ENCODE assay signal across 17 mouse cellular contexts in genomic region chr17:78223988-78224387, GRCm38 (mm10). TPM values are rescaled to one million over a fixed set of nuclear protein-coding genes. Genes with fewer than 3 reads are reported as not detected.
A peak's percentile ranks its signal among the peaks of the same experiment; 100 is the strongest.
DNase-seq lines count a peak whose midpoint lies in the region; ATAC-seq and TF ChIP-seq lines count a peak whose summit lies in the region.
"Had no signal": no experiment of that assay in that cellular context is flagged by ENCODE, and none has a peak within 500 bp of the region (broad histone marks: within the 10 kb centered on the region; RNA-seq: fewer than 3 reads in every experiment).

No protein-coding gene starts in this region.

- intact Hi-C loops in heart, adult 2 months (cut with DNase I), result no loop called here

- no peak for TF ChIP-seq POLR2A in heart, adult 2 months (IDR thresholded peaks at IDR 0.05; ENCODE audit: insufficient read depth, low read depth, low read length)
- no peak for TF ChIP-seq POLR2A in brain, embryonic 14.5 days (IDR thresholded peaks at IDR 0.05; ENCODE audit: borderline replicate concordance, extremely low read depth, insufficient read depth, insufficient read length, poor library complexity, severe bottlenecking)

- H3K4me1 ChIP-seq in heart, embryonic 10.5 days, result peaks cover 17% of the 10 kb centered on the region; the same call in 1 of the 2 replicates
- H3K4me1 ChIP-seq in heart, adult 2 months (ENCODE audit: control insufficient read depth, insufficient read depth, low read length), result peaks cover 19% of the 10 kb centered on the region

- no peak overlapping the region for H3K27ac ChIP-seq in heart, embryonic 10.5 days
- H3K27ac ChIP-seq in heart, adult 2 months, result no peak overlapping the region

- TF ChIP-seq CTCF in heart, adult 2 months (IDR thresholded peaks at IDR 0.05), result no peak
- TF ChIP-seq CTCF in brain, embryonic 14.5 days (IDR thresholded peaks at IDR 0.05; ENCODE audit: borderline replicate concordance, extremely low read depth, insufficient read depth, insufficient read length), result no peak

- H3K9me3 ChIP-seq in heart, embryonic 10.5 days, result no peaks in the 10 kb centered on the region
- H3K9me3 ChIP-seq: heart, embryonic 12.5 days had no signal

- no peaks in the 10 kb centered on the region for H3K27me3 ChIP-seq in heart, embryonic 10.5 days (ENCODE audit: insufficient read depth, poor library complexity, severe bottlenecking)
- H3K27me3 ChIP-seq in heart, adult 2 months (ENCODE audit: control insufficient read depth, insufficient read depth, low read length), result no peaks in the 10 kb centered on the region
- H3K27me3 ChIP-seq: heart, embryonic 12.5 days had no signal

- H3K36me3 ChIP-seq in heart, embryonic 10.5 days, result no peaks in the 10 kb centered on the region
- peaks cover 25% of the 10 kb centered on the region for H3K36me3 ChIP-seq in heart, adult 2 months (ENCODE audit: control insufficient read depth, insufficient read depth, low read length)
- H3K36me3 ChIP-seq: heart, embryonic 12.5 days had no signal

- DNase-seq in heart, embryonic 10.5 days (ENCODE audit: low spot score), result peak; percentile 67
- no peak for DNase-seq in heart, adult 2 months
- DNase-seq in brain, embryonic 14.5 days (ENCODE audit: low read depth), result peak; percentile 74
- peak; percentile 54 for DNase-seq in forelimb bud, embryonic 11.5 days (ENCODE audit: low read depth, low spot score)
- DNase-seq in neural tube, embryonic 10.5 days (ENCODE audit: extremely low spot score, low spot score), result peak; percentile 30
- DNase-seq in layer of hippocampus, adult 8-10 months (ENCODE audit: low spot score in 2 of 2), result no peak
- no peak for DNase-seq in right cerebral cortex, postnatal 36 days (ENCODE audit: low spot score in 2 of 2)
- DNase-seq: B cell, adult 2 months; cerebellum, adult 9-11 months; gastrocnemius, adult 2 months; left cerebral cortex, postnatal 4 days; lung, adult 2 months; thymus, adult 18-20 months had no signal

- peaks cover 12% of the 10 kb centered on the region for H3K79me2 ChIP-seq in heart, adult 2 months (replicated peaks; ENCODE audit: control insufficient read depth, insufficient read depth, low read length)

- H3K4me3 ChIP-seq in heart, embryonic 10.5 days, result no peak overlapping the region
- no peak overlapping the region for H3K4me3 ChIP-seq in heart, adult 2 months
- H3K4me3 ChIP-seq: gastrocnemius, adult 2 months; heart, embryonic 12.5 days had no signal

- WGBS in heart, embryonic 10.5 days, result 81% methylated on average over 10 of the region's 10 CpGs
- WGBS in heart, adult 2 months, result 80% methylated on average over 10 of the region's 10 CpGs

- no peak for ATAC-seq in erythroid progenitor cell, adult 5-6 weeks (replicated peaks; ENCODE audit: low FRiP score, poor library complexity, severe bottlenecking)
- ATAC-seq: activated CD4-positive, CD25-positive, alpha-beta regulatory T cell, adult 4 months had no signal

- TF ChIP-seq EP300 in heart, adult 2 months (IDR thresholded peaks at IDR 0.05; ENCODE audit: insufficient read depth, low read depth, low read length), result no peak

- H3K9ac ChIP-seq in heart, adult 2 months (ENCODE audit: low read depth, low read length), result no peak overlapping the region
- H3K9ac ChIP-seq: heart, embryonic 12.5 days had no signal

RNA-seq across cellular contexts. Expression of gene Crim1, which starts 23.9 kb away (rescaled TPM):
- 2.0 and 3.6 TPM in 2 replicates for polyA plus RNA-seq in heart, embryonic 10.5 days (2016; fragmentation: Nextera tagmentation; extraction: Ambion mirVana)
- 10 to 100 TPM; 50.6 to 55.4 TPM for total RNA-seq in heart, adult 2 months (2021)
- polyA plus RNA-seq in heart, adult 2 months (2012; rRNA removed), result 28.2 and 42.9 TPM in 2 replicates
- polyA plus RNA-seq in brain, embryonic 14.5 days (2012; rRNA removed), result 23.2 and 39.5 TPM in 2 replicates
- 0.36 and 0.84 TPM in 2 replicates for total RNA-seq in erythroid progenitor cell, adult 5-6 weeks (2015; ENCODE audit: low replicate concordance)
- total RNA-seq in erythroid progenitor cell, adult 5-6 weeks (2017; ENCODE audit: low replicate concordance), result 2.1 TPM in 1 of 2 replicates, not detected in the other
- total RNA-seq in layer of hippocampus, adult 8-10 months (2022), result 100 to 1,000 TPM; 134 to 154 (median 144) TPM
- total RNA-seq: MEL had no signal

Comparison
In these comparisons a context has a peak if more than half of its experiments do, and no peak if none do; other contexts are left out.
1. DNase-seq: peak in heart, embryonic 10.5 days (single experiment), brain, embryonic 14.5 days (single experiment), forelimb bud, embryonic 11.5 days (single experiment) and neural tube, embryonic 10.5 days (single experiment); none in heart, adult 2 months (0 of 2), layer of hippocampus, adult 8-10 months (0 of 2) and right cerebral cortex, postnatal 36 days (0 of 2).
2. RNA of gene Crim1, which starts 23.9 kb away (total RNA-seq): 134 to 154 TPM in layer of hippocampus, adult 8-10 months and 50.6 to 55.4 TPM in heart, adult 2 months; 0.36 to 2.1 TPM in erythroid progenitor cell, adult 5-6 weeks; every median in the first group is over 10 times any median in the second.